In the genomic region with DNA sequence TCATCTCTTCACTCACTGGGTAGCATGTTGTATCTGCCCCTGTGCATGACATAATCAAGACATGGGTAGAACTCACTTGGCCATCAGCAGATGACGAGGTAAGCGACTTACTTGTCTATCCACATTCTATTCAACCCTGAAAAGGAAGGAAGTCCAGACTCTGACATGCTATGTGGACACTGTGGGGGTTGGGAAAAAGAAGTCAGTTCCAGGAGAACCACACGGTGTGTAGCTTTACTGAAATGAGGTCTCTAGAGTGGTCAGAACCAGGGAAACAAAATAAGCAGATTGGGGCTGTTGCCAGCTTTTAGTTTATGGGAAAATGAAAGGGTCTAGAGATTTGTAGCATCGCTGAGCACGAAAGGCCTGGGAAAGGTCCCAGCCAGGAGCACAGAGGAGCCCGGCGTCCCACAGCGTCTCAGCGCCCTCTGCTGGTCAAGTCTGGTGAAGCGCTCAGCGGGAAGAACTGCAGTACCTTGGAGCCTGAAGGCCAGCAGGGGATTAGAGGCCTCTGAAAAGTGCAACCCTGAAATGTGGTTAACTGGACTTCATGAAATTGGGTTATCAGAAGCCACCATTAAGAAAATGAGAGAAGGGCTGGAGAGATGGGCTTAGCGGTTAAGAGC, we compare ENCODE assay signal across 8 mouse cellular contexts. TPM values are rescaled to one million over a fixed set of nuclear protein-coding genes. Genes with fewer than 3 reads are reported as not detected.
DNase-seq lines count a peak whose midpoint lies in the region; ATAC-seq lines count a peak whose summit lies in the region.

No protein-coding gene starts in this region.

- no peak overlapping the region for H3K4me3 ChIP-seq in hindbrain, embryonic 12.5 days

- ATAC-seq in hindbrain, embryonic 12.5 days (ENCODE audit: low FRiP score), result peak; percentile 68

- H3K4me2 ChIP-seq in hindbrain, embryonic 12.5 days (replicated peaks), result no peak overlapping the region

- no peak overlapping the region for H3K27ac ChIP-seq in hindbrain, embryonic 12.5 days

- no peak overlapping the region for H3K9ac ChIP-seq in hindbrain, embryonic 12.5 days

- H3K9me3 ChIP-seq in hindbrain, embryonic 12.5 days (replicated peaks), result no peaks in the 10 kb centered on the region

- 0 out of 2 replicates have a peak, but pooled peaks cover 3% of the 10 kb centered on the region for H3K27me3 ChIP-seq in hindbrain, embryonic 12.5 days

- DNase-seq in NIH3T3 (ENCODE audit: low read depth), result peak; percentile 87
- DNase-seq in cerebellum, adult 9-11 months, result peak; percentile 89
- DNase-seq in frontal cortex, postnatal 10 days (ENCODE audit: low spot score in 2 of 2), result peak; percentile 60 to 84
- peak; percentile 87 to 90 for DNase-seq in layer of hippocampus, postnatal 14 days (ENCODE audit: low spot score in 2 of 2)
- DNase-seq in lung, postnatal 10 days, result peak; percentile 93
- peak; percentile 91 for DNase-seq in ovary, postnatal 36 days (ENCODE audit: low spot score)
- peak; percentile 83 for DNase-seq in thymus, postnatal 14 days

- no peaks in the 10 kb centered on the region for H3K4me1 ChIP-seq in hindbrain, embryonic 12.5 days

- H3K36me3 ChIP-seq in hindbrain, embryonic 12.5 days, result no peaks in the 10 kb centered on the region

- WGBS in hindbrain, embryonic 12.5 days, result 9% methylated on average over 12 of the region's 12 CpGs

RNA-seq across cellular contexts. Expression of gene Ninj1, which starts 14.2 kb away (rescaled TPM):
- polyA plus RNA-seq in hindbrain, embryonic 12.5 days (2016; fragmentation: Nextera tagmentation; extraction: Ambion mirVana), result 26.5 and 28.1 TPM in 2 replicates
- 10 to 100 TPM; 24.4 to 26.4 TPM for total RNA-seq in layer of hippocampus, postnatal 14 days (2021)

RNA-seq across cellular contexts. Expression of gene Wnk2, which starts 25.3 kb away (rescaled TPM):
- 16.0 and 16.2 TPM in 2 replicates for polyA plus RNA-seq in hindbrain, embryonic 12.5 days (2016; fragmentation: Nextera tagmentation; extraction: Ambion mirVana)
- 10 to 100 TPM; 91.9 to 99.8 TPM for total RNA-seq in layer of hippocampus, postnatal 14 days (2021)

RNA-seq across cellular contexts. Expression of gene Card19, which starts 42.8 kb away (rescaled TPM):
- polyA plus RNA-seq in hindbrain, embryonic 12.5 days (2016; fragmentation: Nextera tagmentation; extraction: Ambion mirVana), result 34.8 and 36.8 TPM in 2 replicates
- 10 to 100 TPM; 17.1 to 18.4 TPM for total RNA-seq in layer of hippocampus, postnatal 14 days (2021)
